Mouse (Mus musculus) limb, embryonic 11.5 days (tissue): Measurements from ENCODE around the gene Alyref. TPM values are rescaled to one million over a fixed set of nuclear protein-coding genes. Genes with fewer than 3 reads are reported as not detected.

Experiments
- ATAC-seq: fragments of 200-750 bp; cut with Nextera tagmentation; 2 replicates; pipeline ENCODE4 v1.8.0; 2017; ENCODE audit warnings: low read depth; ENCODE audit not compliant: insufficient number of reproducible peaks, low FRiP score, low TSS enrichment
- DNase-seq: peaks from one replicate; pipeline ENCODE4 v3.0.0-alpha.2; 2015; ENCODE audit warnings: low spot score
- H3K27ac ChIP-seq: fragments of 300-500 bp; sonication (generic); replicated peaks from 2 replicates; pipeline ENCODE4 v1.5.1; 2014; ENCODE audit warnings: low read depth, mild to moderate bottlenecking, low read length
- H3K27me3 ChIP-seq: fragments of 300-500 bp; sonication (generic); 2 replicates; pipeline ENCODE4 v1.6.1; 2014; ENCODE audit warnings: mild to moderate bottlenecking, low read length, mixed read lengths; ENCODE audit not compliant: control insufficient read depth, insufficient read depth
- H3K36me3 ChIP-seq: fragments of 300-500 bp; sonication (generic); 2 replicates; pipeline ENCODE4 v1.6.1; 2014; ENCODE audit warnings: mild to moderate bottlenecking, low read length, moderate library complexity, mixed read lengths; ENCODE audit not compliant: control insufficient read depth, insufficient read depth
- H3K4me1 ChIP-seq: fragments of 300-500 bp; sonication (generic); 2 replicates; pipeline ENCODE4 v1.6.1; 2014; ENCODE audit warnings: low read length, mixed read lengths; ENCODE audit not compliant: control insufficient read depth, insufficient read depth
- H3K4me2 ChIP-seq: fragments of 300-500 bp; sonication (generic); 2 replicates; pipeline ENCODE4 v1.6.1; 2014; ENCODE audit warnings: low read depth, mild to moderate bottlenecking, moderate library complexity; ENCODE audit not compliant: severe bottlenecking
- H3K4me3 ChIP-seq: fragments of 300-500 bp; sonication (generic); 2 replicates; pipeline ENCODE4 v1.5.1; 2014; ENCODE audit warnings: low read depth, low read length
- H3K9ac ChIP-seq: fragments of 300-500 bp; sonication (generic); 2 replicates; pipeline ENCODE4 v1.6.1; 2014; ENCODE audit warnings: mild to moderate bottlenecking, low read length
- H3K9me3 ChIP-seq: fragments of 300-500 bp; sonication (generic); 2 replicates; pipeline ENCODE4 v1.6.1; 2016; ENCODE audit warnings: low read length; ENCODE audit not compliant: control insufficient read depth
- WGBS: fragments of 180-500 bp; shearing (Covaris S2); extraction: QIAGEN DNeasy Blood & Tissue Kit; methylation state at CpG from one replicate; pipeline ENCODE4 v1.1.7; 2014; 5-methylcytosine and 5-hydroxymethylcytosine counted together
- polyA plus RNA-seq: library from polyadenylated mRNA; unstranded; fragments of >200 nt; fragmentation: Nextera tagmentation; extraction: Ambion mirVana; gene quantifications from 2 replicates; pipeline ENCODE4 v1.2.1, GENCODE M21; 2014

Gene Alyref
- polyA plus RNA-seq, 1 experiment from 2014 or later = 850 TPM

DNA sequence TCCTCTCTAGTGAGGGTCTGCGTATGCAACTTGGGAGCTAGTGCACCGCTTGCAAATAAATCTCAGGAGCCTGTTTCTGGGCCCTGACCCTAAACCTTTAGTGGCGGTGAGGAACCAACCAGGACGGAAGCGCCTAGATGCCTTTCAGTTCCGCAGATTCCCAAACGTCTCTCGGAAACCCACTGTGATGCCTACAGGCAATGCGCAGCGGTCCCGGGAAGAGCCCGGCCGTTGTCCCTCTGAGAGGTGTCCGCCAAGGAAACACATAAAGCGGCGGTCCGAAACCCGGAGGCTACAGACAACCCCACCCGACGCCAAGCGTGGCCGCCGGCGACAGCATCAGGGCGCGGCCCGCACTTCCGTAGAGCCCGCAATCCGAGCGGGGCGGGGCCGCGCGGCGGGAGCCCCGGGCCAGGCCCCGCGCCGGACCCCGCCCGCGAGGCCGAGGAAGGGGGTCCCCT lies 17.3 kb downstream of the Alyref start:
- Histone ChIP-seq H3K9ac (peak overlapping the region; percentile 96), H3K27me3 (no peaks in the 10 kb centered on the region), H3K27ac (peak overlapping the region; percentile 78), H3K9me3 (peaks cover 2% of the 10 kb centered on the region; the same call in 1 of the 2 replicates), H3K4me3 (peak overlapping the region; percentile 85), H3K36me3 (peaks cover 30% of the 10 kb centered on the region), H3K4me2 (peak overlapping the region; percentile 96), H3K4me1 (peaks cover 12% of the 10 kb centered on the region)
- under 1% methylated on average over 43 of the region's 44 CpGs for WGBS
- DNase-seq = peak; percentile 50
- ATAC-seq = no peak; the same call in 1 of the 2 replicates

DNA sequence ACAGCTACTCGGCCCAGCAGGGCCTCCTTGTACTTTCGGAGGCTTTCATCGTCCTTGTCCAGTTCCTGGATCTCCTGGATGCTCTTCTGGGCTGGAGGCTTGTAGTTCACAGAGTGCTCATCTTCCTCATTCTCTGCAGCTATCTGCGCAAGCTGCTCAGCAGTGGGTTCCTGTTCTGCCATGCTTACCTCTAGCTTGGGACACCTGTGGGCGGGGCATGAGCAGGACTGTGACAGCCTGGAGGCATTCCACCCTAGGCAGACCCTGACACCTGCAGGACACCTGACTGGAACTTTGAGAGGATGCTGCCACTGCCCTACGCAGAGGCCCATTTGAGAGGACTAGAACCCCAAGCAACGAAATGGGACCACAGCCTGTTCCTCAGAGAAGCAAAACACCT lies 18.0 kb downstream of the Alyref start:
- WGBS = 67% methylated on average over 7 of the region's 7 CpGs
- ATAC-seq (no peak), DNase-seq (no peak)
- Histone ChIP-seq H3K27me3 (no peaks in the 10 kb centered on the region), H3K4me1 (peaks cover 12% of the 10 kb centered on the region), H3K9ac (peak overlapping the region; percentile 96), H3K36me3 (peaks cover 30% of the 10 kb centered on the region), H3K27ac (no peak overlapping the region), H3K4me2 (peak overlapping the region; percentile 96), H3K4me3 (peak overlapping the region; percentile 85), H3K9me3 (peaks cover 2% of the 10 kb centered on the region; the same call in 1 of the 2 replicates)

DNA sequence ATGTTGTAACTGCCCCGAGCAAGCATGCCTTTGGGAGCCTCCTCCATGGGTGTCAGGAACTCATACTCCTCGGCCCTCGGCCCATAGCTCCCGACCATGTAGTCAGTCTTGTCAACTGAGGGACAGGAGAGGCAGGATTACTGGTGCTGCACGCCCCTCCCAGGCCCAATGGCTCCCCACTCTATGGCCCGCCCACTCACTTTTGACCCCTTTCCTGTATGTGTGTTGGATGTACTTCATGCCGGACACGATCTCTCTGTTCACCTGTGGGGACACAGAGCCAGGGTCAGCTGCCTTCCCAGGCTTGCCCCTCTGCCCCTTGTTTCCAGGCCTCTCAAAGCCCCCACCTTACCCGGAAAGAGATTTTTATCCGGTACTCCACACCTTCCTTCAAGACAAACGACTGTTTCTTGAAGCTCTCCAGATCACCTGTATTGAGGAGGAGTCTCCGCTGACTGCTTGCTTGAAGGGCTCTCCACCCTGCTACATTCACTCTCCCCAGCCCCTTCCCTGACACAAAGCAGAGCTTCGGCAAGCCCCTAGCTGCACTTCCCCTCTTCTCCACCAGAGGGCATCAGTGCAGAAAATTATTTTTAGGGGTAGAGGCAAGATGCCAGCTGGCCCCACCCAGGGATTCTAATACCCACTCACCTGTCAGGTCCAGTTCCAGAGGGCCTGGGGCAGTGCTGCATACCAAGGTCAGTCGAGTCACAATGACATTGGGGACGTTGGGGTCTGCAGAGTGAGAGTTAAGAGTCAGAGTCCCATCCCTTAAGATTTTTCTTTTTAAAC lies 18.7 kb downstream of the Alyref start:
- H3K27ac ChIP-seq = no peak overlapping the region
- peak overlapping the region; percentile 96 for H3K4me2 ChIP-seq
- peaks cover 30% of the 10 kb centered on the region for H3K36me3 ChIP-seq
- DNase-seq = peak; percentile 94
- no peaks in the 10 kb centered on the region for H3K27me3 ChIP-seq
- 64% methylated on average over 15 of the region's 15 CpGs for WGBS
- H3K4me3 ChIP-seq = peak overlapping the region; percentile 85
- peak overlapping the region; percentile 96; the same call in 1 of the 2 replicates for H3K9ac ChIP-seq
- peaks cover 2% of the 10 kb centered on the region; the same call in 1 of the 2 replicates for H3K9me3 ChIP-seq
- ATAC-seq = no peak; the same call in 1 of the 2 replicates
- peaks cover 12% of the 10 kb centered on the region for H3K4me1 ChIP-seq

DNA sequence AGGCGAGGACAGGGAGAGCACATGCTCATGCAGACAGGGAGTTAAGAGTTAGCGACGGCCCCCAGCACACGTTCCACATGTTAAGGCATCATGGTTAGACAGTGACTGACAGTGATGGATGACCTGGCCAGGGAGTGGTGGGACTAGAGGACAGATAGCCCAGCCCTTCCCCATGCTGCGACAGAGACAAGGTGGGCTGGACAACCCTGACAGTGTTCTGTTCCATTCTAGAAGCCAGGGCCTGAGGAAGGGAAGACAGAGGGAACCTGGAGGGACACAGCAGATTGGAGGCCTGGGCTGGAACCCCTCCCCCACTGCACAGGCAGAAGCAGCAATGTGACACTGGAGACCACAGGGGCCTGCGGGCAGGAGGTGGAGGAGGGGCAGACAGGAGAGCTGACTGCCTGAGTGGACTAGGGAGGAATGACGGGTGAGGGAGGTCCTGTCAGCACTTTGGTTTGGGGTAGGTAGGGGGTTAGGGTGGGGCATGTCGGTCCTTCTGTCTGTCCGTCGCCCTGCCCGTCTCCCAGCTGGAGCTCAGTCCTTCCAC lies 19.4 kb downstream of the Alyref start:
- Histone ChIP-seq H3K27me3 (no peaks in the 10 kb centered on the region), H3K9me3 (no peaks in the 10 kb centered on the region; the same call in 1 of the 2 replicates), H3K4me1 (peaks cover 12% of the 10 kb centered on the region), H3K27ac (no peak overlapping the region), H3K9ac (no peak overlapping the region), H3K4me3 (0 out of 2 replicates have a peak overlapping the region, but pooled peaks have one; percentile 85), H3K36me3 (peaks cover 27% of the 10 kb centered on the region), H3K4me2 (0 out of 2 replicates have a peak overlapping the region, but pooled peaks have one; percentile 96)
- ATAC-seq (no peak), DNase-seq (no peak)
- WGBS = 71% methylated on average over 11 of the region's 11 CpGs

DNA sequence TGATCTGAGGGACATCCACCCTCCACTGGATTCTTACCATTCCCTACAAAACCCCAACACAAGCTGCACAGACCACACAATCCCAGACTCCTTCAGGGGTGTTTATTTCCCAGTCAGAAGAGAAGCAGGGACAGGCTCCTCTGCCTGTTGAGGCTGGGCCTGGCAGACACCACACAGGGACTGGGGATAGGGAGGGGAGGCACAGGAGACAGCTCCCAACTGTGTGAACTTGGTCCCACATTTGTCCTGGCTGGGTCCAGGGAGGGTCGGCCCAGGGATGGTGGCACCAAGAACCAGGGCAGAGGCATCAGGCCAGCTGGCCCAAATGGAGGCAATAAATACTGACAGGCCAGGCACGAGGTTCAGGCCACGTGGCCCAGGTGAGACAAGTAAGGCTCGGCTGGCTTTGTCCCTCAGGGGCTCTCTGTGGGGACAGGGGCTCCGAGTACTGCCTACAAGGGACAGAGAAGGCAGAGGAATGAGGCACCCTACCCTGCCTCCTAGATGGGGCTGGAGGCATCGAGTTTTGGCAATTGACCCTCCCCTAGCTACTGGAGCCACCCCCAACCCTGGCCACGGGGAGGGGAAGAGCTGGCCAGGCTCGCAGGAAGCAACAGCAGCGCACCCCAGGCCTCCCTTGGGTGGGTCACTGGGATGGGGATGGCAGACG lies 20.0 kb downstream of the Alyref start:
- DNase-seq (no peak), ATAC-seq (no peak)
- peaks cover 12% of the 10 kb centered on the region for H3K4me1 ChIP-seq
- no peak overlapping the region for H3K4me2 ChIP-seq
- H3K27me3 ChIP-seq = no peaks in the 10 kb centered on the region
- 81% methylated on average over 10 of the region's 10 CpGs for WGBS
- H3K9me3 ChIP-seq = no peaks in the 10 kb centered on the region
- no peak overlapping the region for H3K9ac ChIP-seq
- peaks cover 26% of the 10 kb centered on the region for H3K36me3 ChIP-seq
- no peak overlapping the region for H3K4me3 ChIP-seq
- H3K27ac ChIP-seq = no peak overlapping the region

DNA sequence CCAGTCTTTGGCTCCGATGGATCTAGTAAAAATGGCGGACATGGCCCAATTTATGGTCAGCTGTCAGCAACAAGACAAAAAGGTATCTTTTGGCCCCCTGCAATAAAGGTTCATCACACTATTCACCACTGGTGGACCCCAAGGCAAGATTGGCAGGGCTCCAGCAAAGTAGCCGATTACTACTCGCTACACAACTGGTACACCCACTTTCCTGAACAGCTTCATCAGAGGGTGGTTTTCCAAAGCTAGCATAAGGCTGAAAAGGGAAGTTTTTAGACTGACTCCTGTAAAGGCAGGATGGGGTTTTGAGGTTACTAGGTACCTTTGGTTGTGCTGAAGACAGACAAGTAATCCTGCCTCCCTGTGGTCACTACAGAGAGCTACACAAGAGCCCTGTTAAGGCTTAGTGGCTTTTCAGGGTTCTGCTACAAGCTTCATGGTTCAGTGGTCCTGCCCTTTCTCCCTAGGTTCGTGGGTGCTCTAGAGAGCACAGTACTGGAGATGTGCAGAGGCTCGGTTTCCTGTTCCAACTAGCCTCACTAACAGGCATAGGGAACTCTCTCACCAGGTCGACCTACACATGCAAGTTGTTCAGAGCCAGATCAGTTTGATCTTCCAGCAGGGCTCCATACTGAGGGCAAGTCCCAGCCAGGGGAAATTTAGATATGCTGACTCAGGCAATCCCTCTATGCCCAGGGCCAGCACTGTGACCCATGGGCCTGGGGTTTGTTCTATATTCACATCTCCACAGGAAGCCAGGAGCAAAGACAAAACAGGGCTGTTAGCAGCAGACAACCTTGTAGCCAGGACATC lies 20.7 kb downstream of the Alyref start:
- no peaks in the 10 kb centered on the region for H3K9me3 ChIP-seq
- no peak overlapping the region for H3K4me3 ChIP-seq
- H3K9ac ChIP-seq = no peak overlapping the region
- H3K27ac ChIP-seq = no peak overlapping the region
- ATAC-seq (no peak), DNase-seq (no peak)
- no peak overlapping the region for H3K4me2 ChIP-seq
- peaks cover 26% of the 10 kb centered on the region for H3K36me3 ChIP-seq
- H3K4me1 ChIP-seq = peaks cover 12% of the 10 kb centered on the region
- H3K27me3 ChIP-seq = no peaks in the 10 kb centered on the region
- WGBS = 84% methylated on average over 7 of the region's 7 CpGs

DNA sequence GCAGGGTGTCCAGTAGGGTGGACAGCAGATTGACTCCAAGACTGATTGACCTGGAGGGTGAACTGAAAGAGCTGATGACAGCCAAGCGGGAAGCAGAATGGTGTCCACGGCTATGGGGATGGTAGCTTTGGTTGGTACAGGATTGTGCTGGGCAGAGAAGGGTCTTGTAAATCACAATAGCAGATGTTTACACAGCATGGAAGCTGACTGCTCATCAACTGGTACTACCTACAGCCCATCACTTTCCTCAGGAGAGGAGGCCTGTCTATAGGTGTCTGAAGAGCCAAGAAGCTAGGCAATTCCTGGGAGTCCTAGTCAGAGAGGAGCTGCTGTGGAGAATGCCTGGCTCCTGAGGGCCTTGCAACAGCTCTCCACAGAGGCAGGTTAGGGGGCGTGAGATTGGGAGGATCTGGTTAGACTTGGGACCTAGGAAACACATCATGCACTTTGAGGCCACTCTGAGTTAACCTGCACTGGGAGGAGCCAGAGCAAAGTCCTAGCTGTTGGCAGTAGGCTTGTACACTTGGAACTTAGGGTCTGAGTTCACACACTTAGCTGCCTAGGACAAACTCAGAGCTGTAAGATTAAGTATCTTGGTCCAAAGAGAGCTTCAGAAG lies 21.7 kb downstream of the Alyref start:
- no peaks in the 10 kb centered on the region for H3K9me3 ChIP-seq

More for the DNA sequence above, 21.7 kb downstream of the Alyref start:
- WGBS = 87% methylated on average over 3 of the region's 3 CpGs
- Histone ChIP-seq H3K4me2 (no peak overlapping the region), H3K4me1 (peaks cover 12% of the 10 kb centered on the region), H3K36me3 (peaks cover 26% of the 10 kb centered on the region), H3K27me3 (no peaks in the 10 kb centered on the region), H3K27ac (no peak overlapping the region), H3K9ac (no peak overlapping the region), H3K4me3 (no peak overlapping the region)
- no peak for ATAC-seq
- DNase-seq = no peak
